In the genomic region with DNA sequence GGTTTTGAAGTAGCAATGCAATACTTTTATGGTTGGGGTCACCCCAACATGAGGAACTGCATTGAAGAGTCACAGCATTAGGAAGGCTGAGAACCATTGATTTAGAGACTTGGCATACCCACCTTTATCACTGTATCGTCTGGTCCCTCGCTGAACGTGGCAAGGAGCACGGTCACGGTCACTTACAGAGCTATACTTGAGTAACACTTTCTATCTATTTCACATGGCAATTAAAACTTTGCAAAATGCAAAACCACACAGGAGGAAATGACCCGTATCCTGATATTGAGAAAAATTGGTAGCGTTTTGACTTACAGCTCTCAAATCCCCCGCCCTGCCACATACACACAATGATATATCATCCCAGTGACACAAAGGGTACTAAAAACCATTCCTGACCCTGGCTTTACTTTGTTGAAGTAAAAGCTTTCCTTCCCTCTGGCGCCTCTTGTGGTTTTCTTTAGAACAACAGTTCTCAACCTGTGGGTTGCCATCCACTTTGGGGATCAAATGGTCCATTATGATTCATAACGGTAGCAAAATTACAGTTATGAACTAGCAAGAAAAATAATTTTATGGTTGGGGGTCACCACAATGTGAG, we compare ENCODE assay signal across 9 mouse cellular contexts.
DNase-seq lines count a peak whose midpoint lies in the region; ATAC-seq and TF ChIP-seq lines count a peak whose summit lies in the region.
"Had no signal": no experiment of that assay in that cellular context is flagged by ENCODE, and none has a peak within 500 bp of the region (broad histone marks: within the 10 kb centered on the region; RNA-seq: fewer than 3 reads in every experiment).

No protein-coding gene starts in this region.

- intact Hi-C loops in heart, postnatal 25 days (cut with DNase I): no loop called here

- no peaks in the 10 kb centered on the region for H3K36me3 ChIP-seq in kidney, adult 2 months (ENCODE audit: control insufficient read depth, insufficient read depth, low read length)

- H3K4me1 ChIP-seq in kidney, adult 2 months (ENCODE audit: control insufficient read depth, insufficient read depth, low read length): no peaks in the 10 kb centered on the region; the same call in 1 of the 2 replicates
- H3K4me1 ChIP-seq in cortical plate, adult 2 months (ENCODE audit: control insufficient read depth, insufficient read depth, low read length): no peaks in the 10 kb centered on the region; the same call in 1 of the 2 replicates

- peak; percentile 25 for DNase-seq in kidney, adult 2 months
- no peak for DNase-seq in kidney, adult 18-20 months
- peak; percentile 40 for DNase-seq in urinary bladder, postnatal 14 days (ENCODE audit: low spot score)
- DNase-seq in urinary bladder, adult 2 months (ENCODE audit: low spot score): no peak
- DNase-seq in thymus, postnatal 25 days: peak; percentile 13
- no peak for DNase-seq in heart, postnatal 25 days (ENCODE audit: low spot score)
- DNase-seq: spleen, adult 18-20 months had no signal

- no peak for TF ChIP-seq POLR2A in kidney, adult 2 months (IDR thresholded peaks at IDR 0.05; ENCODE audit: low read depth, low read length)
- TF ChIP-seq POLR2A in cortical plate, adult 2 months (IDR thresholded peaks at IDR 0.05; ENCODE audit: extremely low read depth, insufficient read depth, low read length): no peak

- WGBS in kidney, adult 2 months: 70% methylated on average over 10 of the region's 10 CpGs

- H3K4me3 ChIP-seq in kidney, adult 2 months (ENCODE audit: insufficient read depth, low read depth, low read length): no peak overlapping the region
- no peak overlapping the region for H3K4me3 ChIP-seq in cortical plate, adult 2 months (ENCODE audit: insufficient read depth, low read length)

- no peak for TF ChIP-seq CTCF in kidney, adult 2 months (conservative IDR thresholded peaks at IDR 0.05; ENCODE audit: insufficient read depth, insufficient read length, low read depth, low read length)
- 0 out of 2 replicates have a peak, but pooled peaks have one; percentile 11 for TF ChIP-seq CTCF in cortical plate, adult 2 months (IDR thresholded peaks at IDR 0.05; ENCODE audit: extremely low read depth, insufficient read depth, low read length)

- no peak for ATAC-seq in cerebellum, adult (ENCODE audit: insufficient number of reproducible peaks, low FRiP score, low TSS enrichment)

- H3K27ac ChIP-seq in kidney, adult 2 months (ENCODE audit: insufficient read depth, low read depth, low read length): no peak overlapping the region
- no peak overlapping the region for H3K27ac ChIP-seq in cortical plate, adult 2 months (ENCODE audit: insufficient read depth, low read length)

- no peaks in the 10 kb centered on the region for H3K27me3 ChIP-seq in kidney, adult 2 months (replicated peaks; ENCODE audit: control insufficient read depth, insufficient read depth, low read length)

Comparison
In these comparisons a context has a peak if more than half of its experiments do, and no peak if none do; other contexts are left out.
1. DNase-seq: peak in kidney, adult 2 months (single experiment), urinary bladder, postnatal 14 days (single experiment) and thymus, postnatal 25 days (single experiment); none in kidney, adult 18-20 months (single experiment), urinary bladder, adult 2 months (single experiment) and heart, postnatal 25 days (single experiment).